ENCODE assay signal across 19 mouse cellular contexts in the genomic region with DNA sequence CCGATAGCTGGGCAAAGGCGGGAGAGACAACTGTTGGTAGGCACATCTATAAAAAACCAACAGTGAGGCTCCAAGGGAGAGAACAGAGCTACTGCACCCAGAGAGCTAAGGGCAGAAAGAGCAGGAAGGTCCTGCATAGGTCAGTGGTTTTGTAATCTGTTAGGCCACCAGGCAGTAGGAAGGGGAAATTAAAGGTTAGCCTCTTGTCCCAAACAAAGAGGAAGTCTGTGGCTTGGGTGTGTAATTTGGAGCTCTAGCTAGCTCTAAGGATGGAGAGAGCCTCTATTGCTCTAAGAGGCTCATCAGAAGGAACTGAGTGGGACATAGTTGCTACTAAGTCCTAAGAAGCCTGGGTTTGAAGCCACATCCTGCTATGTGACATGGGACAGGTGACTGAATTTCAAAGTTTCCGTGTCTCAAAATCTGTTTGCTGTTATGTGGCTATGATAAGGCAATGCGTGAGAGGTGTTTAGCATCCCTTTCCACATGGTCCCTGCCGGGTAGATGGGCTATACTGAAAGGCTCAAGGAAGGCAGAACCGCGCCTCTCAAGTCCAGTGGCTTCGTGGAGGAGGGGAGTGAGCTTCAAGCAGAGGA. TPM values are rescaled to one million over a fixed set of nuclear protein-coding genes. Genes with fewer than 3 reads are reported as not detected.
DNase-seq lines count a peak whose midpoint lies in the region; ATAC-seq lines count a peak whose summit lies in the region.
"Had no signal": no experiment of that assay in that cellular context is flagged by ENCODE, and none has a peak within 500 bp of the region (broad histone marks: within the 10 kb centered on the region; RNA-seq: fewer than 3 reads in every experiment).

No protein-coding gene starts in this region.

- peaks cover 6% of the 10 kb centered on the region; the same call in 1 of the 2 replicates for H3K4me1 ChIP-seq in hindbrain, embryonic 14.5 days (replicated peaks; ENCODE audit: control insufficient read depth, insufficient read depth, low read length)

- H3K4me2 ChIP-seq in hindbrain, embryonic 14.5 days (replicated peaks) = no peak overlapping the region
- H3K4me2 ChIP-seq: forebrain, embryonic 13.5 days; hindbrain, embryonic 15.5 days; neural tube, embryonic 15.5 days had no signal

- H3K27me3 ChIP-seq in hindbrain, embryonic 14.5 days (ENCODE audit: control insufficient read depth, insufficient read depth, low read length) = no peaks in the 10 kb centered on the region
- H3K27me3 ChIP-seq: forebrain, embryonic 13.5 days; hindbrain, embryonic 15.5 days; neural tube, embryonic 15.5 days had no signal

- no peak overlapping the region for H3K27ac ChIP-seq in hindbrain, embryonic 14.5 days
- H3K27ac ChIP-seq: forebrain, embryonic 13.5 days; hindbrain, embryonic 15.5 days; neural tube, embryonic 15.5 days had no signal

- H3K9me3 ChIP-seq in hindbrain, embryonic 14.5 days (ENCODE audit: control insufficient read depth, low read length) = no peaks in the 10 kb centered on the region
- H3K9me3 ChIP-seq: forebrain, embryonic 13.5 days; hindbrain, embryonic 15.5 days; neural tube, embryonic 15.5 days had no signal

- no peak overlapping the region for H3K9ac ChIP-seq in hindbrain, embryonic 14.5 days
- H3K9ac ChIP-seq: forebrain, embryonic 13.5 days; hindbrain, embryonic 15.5 days; neural tube, embryonic 15.5 days had no signal

- DNase-seq in 416B (ENCODE audit: low read depth) = peak; percentile 98
- DNase-seq in CD4-positive helper T cell, adult 2 months (ENCODE audit: low read depth, low spot score) = peak; percentile 54
- no peak for DNase-seq in hindbrain, embryonic 14.5 days (ENCODE audit: low spot score)
- no peak for DNase-seq in right cerebral cortex, postnatal 4 days
- DNase-seq: adrenal gland, adult 8-10 months; cerebellum, adult 9-10 months; embryo, embryonic 11 days; heart, adult 18-20 months; kidney, adult 18-20 months; kidney, postnatal 25 days; layer of hippocampus, adult 9-11 months; spleen, adult 18-20 months had no signal

- 88% methylated on average over 8 of the region's 8 CpGs for WGBS in hindbrain, embryonic 14.5 days

- no peak overlapping the region for H3K4me3 ChIP-seq in hindbrain, embryonic 14.5 days (replicated peaks; ENCODE audit: low read length)
- H3K4me3 ChIP-seq: forebrain, embryonic 13.5 days; hindbrain, embryonic 15.5 days; neural tube, embryonic 15.5 days had no signal

- no peaks in the 10 kb centered on the region for H3K36me3 ChIP-seq in hindbrain, embryonic 14.5 days (replicated peaks; ENCODE audit: control insufficient read depth, insufficient read depth)
- H3K36me3 ChIP-seq: hindbrain, embryonic 15.5 days; neural tube, embryonic 15.5 days had no signal

- ATAC-seq in hematopoietic stem cell, adult 5-6 weeks (replicated peaks in 1 of 2; ENCODE audit: insufficient read depth in 1 of 2, low FRiP score in 2 of 2, low TSS enrichment in 1 of 2, low read depth in 1 of 2, poor library complexity in 2 of 2, severe bottlenecking in 2 of 2) = peak; percentile 57 to 73
- ATAC-seq in megakaryocyte progenitor cell, adult 5-6 weeks (replicated peaks; ENCODE audit: poor library complexity) = peak; percentile 53
- no peak for ATAC-seq in hindbrain, embryonic 14.5 days (ENCODE audit: low FRiP score)
- no peak for ATAC-seq in erythroblast, adult 5-6 weeks (replicated peaks; ENCODE audit: low FRiP score, poor library complexity, severe bottlenecking)
- ATAC-seq: forebrain, embryonic 13.5 days; midbrain, embryonic 16.5 days had no signal

RNA-seq across cellular contexts. Expression of a gene that starts 4.6 kb away (rescaled TPM):
- total RNA-seq in hematopoietic stem cell, adult 5-6 weeks (2017) = 12.2 and 18.9 TPM in 2 replicates
- total RNA-seq in megakaryocyte progenitor cell, adult 5-6 weeks (2015) = 10.4 and 10.5 TPM in 2 replicates
- total RNA-seq in megakaryocyte progenitor cell, adult 5-6 weeks (2017) = 18.9 and 20.5 TPM in 2 replicates
- 13.2 and 16.2 TPM in 2 replicates for polyA plus RNA-seq in hindbrain, embryonic 14.5 days (2014; fragmentation: Nextera tagmentation; extraction: Ambion mirVana)
- total RNA-seq in erythroblast, adult 5-6 weeks (2015; ENCODE audit: low replicate concordance) = 0.63 and 2.9 TPM in 2 replicates
- 2.4 and 2.6 TPM in 2 replicates for total RNA-seq in erythroblast, adult 5-6 weeks (2017; ENCODE audit: low replicate concordance)

RNA-seq across cellular contexts. Expression of a gene that starts 11.1 kb away (rescaled TPM):
- 112 and 157 TPM in 2 replicates for total RNA-seq in hematopoietic stem cell, adult 5-6 weeks (2017)
- total RNA-seq in megakaryocyte progenitor cell, adult 5-6 weeks (2015) = 1,044 and 1,130 TPM in 2 replicates
- total RNA-seq in megakaryocyte progenitor cell, adult 5-6 weeks (2017) = 398 and 472 TPM in 2 replicates
- 498 and 547 TPM in 2 replicates for polyA plus RNA-seq in hindbrain, embryonic 14.5 days (2014; fragmentation: Nextera tagmentation; extraction: Ambion mirVana)
- 154 and 190 TPM in 2 replicates for total RNA-seq in erythroblast, adult 5-6 weeks (2015; ENCODE audit: low replicate concordance)
- total RNA-seq in erythroblast, adult 5-6 weeks (2017; ENCODE audit: low replicate concordance) = 58.1 and 69.4 TPM in 2 replicates

RNA-seq across cellular contexts. Expression of a gene that starts 32.6 kb away (rescaled TPM):
- total RNA-seq in hematopoietic stem cell, adult 5-6 weeks (2017) = 50.7 and 52.2 TPM in 2 replicates
- total RNA-seq in megakaryocyte progenitor cell, adult 5-6 weeks (2015) = 90.1 and 96.9 TPM in 2 replicates
- total RNA-seq in megakaryocyte progenitor cell, adult 5-6 weeks (2017) = 73.3 and 75.7 TPM in 2 replicates
- 51.9 and 64.0 TPM in 2 replicates for polyA plus RNA-seq in hindbrain, embryonic 14.5 days (2014; fragmentation: Nextera tagmentation; extraction: Ambion mirVana)
- 14.0 and 14.6 TPM in 2 replicates for total RNA-seq in erythroblast, adult 5-6 weeks (2015; ENCODE audit: low replicate concordance)
- 12.8 and 14.1 TPM in 2 replicates for total RNA-seq in erythroblast, adult 5-6 weeks (2017; ENCODE audit: low replicate concordance)

RNA-seq across cellular contexts. Expression of a gene that starts 32.7 kb away (rescaled TPM):
- 22.3 and 26.4 TPM in 2 replicates for total RNA-seq in hematopoietic stem cell, adult 5-6 weeks (2017)
- total RNA-seq in megakaryocyte progenitor cell, adult 5-6 weeks (2015) = 52.7 and 54.9 TPM in 2 replicates
- total RNA-seq in megakaryocyte progenitor cell, adult 5-6 weeks (2017) = 33.5 and 39.1 TPM in 2 replicates
- polyA plus RNA-seq in hindbrain, embryonic 14.5 days (2014; fragmentation: Nextera tagmentation; extraction: Ambion mirVana) = 70.6 and 70.8 TPM in 2 replicates
- total RNA-seq in erythroblast, adult 5-6 weeks (2015; ENCODE audit: low replicate concordance) = 20.2 and 22.6 TPM in 2 replicates
- 6.4 and 19.0 TPM in 2 replicates for total RNA-seq in erythroblast, adult 5-6 weeks (2017; ENCODE audit: low replicate concordance)

RNA-seq across cellular contexts. Expression of a gene that starts 52.7 kb away (rescaled TPM):
- total RNA-seq in hematopoietic stem cell, adult 5-6 weeks (2017) = 28.0 and 33.7 TPM in 2 replicates
- 25.2 and 27.8 TPM in 2 replicates for total RNA-seq in megakaryocyte progenitor cell, adult 5-6 weeks (2015)
- 28.2 and 29.8 TPM in 2 replicates for total RNA-seq in megakaryocyte progenitor cell, adult 5-6 weeks (2017)
- polyA plus RNA-seq in hindbrain, embryonic 14.5 days (2014; fragmentation: Nextera tagmentation; extraction: Ambion mirVana) = 5.4 and 5.5 TPM in 2 replicates
- total RNA-seq in erythroblast, adult 5-6 weeks (2015; ENCODE audit: low replicate concordance) = 2.3 and 4.8 TPM in 2 replicates
- 3.6 and 11.0 TPM in 2 replicates for total RNA-seq in erythroblast, adult 5-6 weeks (2017; ENCODE audit: low replicate concordance)

Comparison
In these comparisons a context has a peak if more than half of its experiments do, and no peak if none do; other contexts are left out.
1. DNase-seq: peak in 416B (single experiment) and CD4-positive helper T cell, adult 2 months (single experiment); none in hindbrain, embryonic 14.5 days (single experiment) and right cerebral cortex, postnatal 4 days (single experiment).
2. ATAC-seq: peak in hematopoietic stem cell, adult 5-6 weeks (2 of 2) and megakaryocyte progenitor cell, adult 5-6 weeks (single experiment); none in hindbrain, embryonic 14.5 days (single experiment) and erythroblast, adult 5-6 weeks (single experiment).